Mouse (Mus musculus) hindbrain, embryonic 10.5 days (tissue): ENCODE data around the gene Wdr76. TPM values are rescaled to one million over a fixed set of nuclear protein-coding genes. Genes with fewer than 3 reads are reported as not detected.
"Not testable (repeated sequence)": the region's sequence is repeated elsewhere in the genome, so short reads cannot be mapped to it uniquely, and the experiment has no call there.

Source experiments
- DNase-seq: peaks from one replicate; pipeline ENCODE4 v3.0.0-alpha.2; 2017; ENCODE audit warnings: low spot score
- H3K27ac ChIP-seq: fragments of 300-500 bp; sonication (generic); 2 replicates; pipeline ENCODE4 v1.5.1; 2016; ENCODE audit warnings: mild to moderate bottlenecking, moderate library complexity
- H3K27me3 ChIP-seq: fragments of 300-500 bp; sonication (generic); 2 replicates; pipeline ENCODE4 v1.6.1; 2016; ENCODE audit warnings: mild to moderate bottlenecking; ENCODE audit not compliant: poor library complexity, insufficient read depth, severe bottlenecking
- H3K36me3 ChIP-seq: fragments of 300-500 bp; sonication (generic); 2 replicates; pipeline ENCODE4 v1.6.1; 2016; ENCODE audit warnings: mild to moderate bottlenecking, moderate library complexity
- H3K4me1 ChIP-seq: fragments of 300-500 bp; sonication (generic); replicated peaks from 2 replicates; pipeline ENCODE4 v1.6.1; 2016; ENCODE audit warnings: mild to moderate bottlenecking
- H3K4me3 ChIP-seq: fragments of 300-500 bp; sonication (generic); 2 replicates; pipeline ENCODE4 v1.5.1; 2016; ENCODE audit warnings: mild to moderate bottlenecking, moderate library complexity
- H3K9me3 ChIP-seq: fragments of 300-500 bp; sonication (generic); 2 replicates; pipeline ENCODE4 v1.6.1; 2016; ENCODE audit warnings: mild to moderate bottlenecking, moderate library complexity
- WGBS: fragments of 180-500 bp; shearing (Covaris S2); methylation state at CpG from one replicate; pipeline ENCODE4 v1.1.7; 2016; 5-methylcytosine and 5-hydroxymethylcytosine counted together
- polyA plus RNA-seq: library from polyadenylated mRNA; unstranded; fragments of >200 nt; fragmentation: Nextera tagmentation; extraction: Ambion mirVana; gene quantifications from 2 replicates; pipeline ENCODE4 v1.2.1, GENCODE M21; 2016

The Wdr76 gene
- polyA plus RNA-seq, 1 experiment from 2014 or later: 8.8 TPM

DNA sequence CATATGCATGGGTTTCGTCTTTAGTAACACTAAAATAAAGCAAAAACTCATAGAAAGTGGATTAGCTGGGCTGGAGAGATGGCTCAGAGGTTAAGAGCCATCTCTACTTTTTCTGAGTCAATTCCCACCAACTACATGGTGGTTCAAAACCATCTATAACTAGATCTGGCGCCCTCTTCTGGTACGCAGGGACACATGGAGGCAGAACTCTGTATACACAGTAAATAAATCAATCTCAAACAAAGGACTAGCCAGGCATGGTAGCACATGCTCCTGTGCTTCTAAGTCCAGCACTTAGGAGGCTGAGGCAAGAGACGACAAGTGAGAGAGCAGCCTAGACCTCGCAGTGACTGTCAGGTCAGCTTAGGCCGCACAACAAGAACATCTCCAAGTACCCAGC lies 5.0 kb upstream of the Wdr76 start:
- not testable (repeated sequence) for H3K27ac ChIP-seq, H3K4me3 ChIP-seq
- 70% methylated on average over 4 of the region's 6 CpGs for WGBS

DNA sequence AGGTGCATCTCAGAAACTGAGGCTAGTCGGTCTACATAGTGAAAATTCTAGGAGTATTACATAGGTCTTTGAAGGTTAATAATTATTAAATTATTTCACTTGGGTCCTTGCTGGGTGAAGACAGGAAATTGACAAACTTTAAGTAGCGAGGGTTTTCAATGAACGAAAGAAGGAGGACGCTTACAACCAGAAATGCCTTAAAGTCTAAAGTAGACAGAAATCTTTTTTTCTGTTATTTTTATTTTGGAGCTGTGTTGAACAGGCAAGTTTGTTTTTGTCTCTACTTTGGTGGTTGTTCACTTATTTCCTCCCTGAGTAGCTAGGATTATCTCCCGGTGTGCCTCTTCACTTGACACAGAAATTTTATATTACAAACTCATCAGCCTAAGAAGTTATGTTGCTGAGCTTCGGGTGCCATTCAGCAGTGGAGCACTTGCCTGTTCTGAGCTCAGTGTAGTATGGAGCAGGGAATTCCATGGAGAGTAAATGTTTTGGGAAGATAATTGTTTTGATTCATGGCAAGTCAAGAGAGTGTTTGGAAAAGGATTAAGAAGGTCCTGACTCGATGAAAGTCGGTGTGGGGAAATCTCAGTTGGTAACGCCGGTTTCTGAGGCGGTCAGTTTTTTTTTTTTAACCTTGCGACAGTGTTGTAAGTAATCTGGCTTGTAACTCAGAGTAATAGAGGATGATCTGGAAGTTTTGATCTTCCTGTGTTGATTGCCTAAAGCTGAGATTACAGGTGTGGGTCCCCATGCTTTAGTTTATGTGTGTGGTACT lies 839 bp downstream of the Wdr76 start:
- Histone ChIP-seq H3K36me3 (peaks cover 53% of the 10 kb centered on the region), H3K27ac (peak overlapping the region; percentile 81)
- 38% methylated on average over 12 of the region's 12 CpGs for WGBS

More for the DNA sequence above, 5.0 kb upstream of the Wdr76 start:
- not testable (repeated sequence) for H3K4me1 ChIP-seq, DNase-seq, H3K9me3 ChIP-seq, H3K27me3 ChIP-seq
- peaks cover 20% of the 10 kb centered on the region for H3K36me3 ChIP-seq

DNA sequence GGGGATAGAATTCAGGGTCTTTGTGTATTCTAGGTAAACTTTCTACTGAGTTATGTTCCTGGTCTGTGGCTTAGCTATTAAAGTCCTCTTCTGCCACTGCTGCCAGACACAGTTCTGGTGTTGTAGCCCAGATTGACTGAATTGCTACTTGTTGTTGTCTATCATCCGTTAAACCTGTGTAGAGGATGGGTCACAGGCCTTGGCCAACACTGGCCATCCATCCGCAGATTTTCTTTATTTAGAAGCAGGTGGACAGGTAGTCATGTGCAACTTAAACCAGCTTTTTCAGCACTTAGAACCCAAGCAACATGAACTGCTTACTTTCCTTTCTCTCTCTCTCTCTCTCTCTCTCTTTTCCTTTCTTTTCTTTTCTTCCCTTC lies 1.4 kb downstream of the Wdr76 start:
- Histone ChIP-seq H3K27ac (peak overlapping the region; percentile 81; the same call in 1 of the 2 replicates), H3K36me3 (peaks cover 57% of the 10 kb centered on the region), H3K9me3 (no peaks in the 10 kb centered on the region), H3K4me3 (peak overlapping the region; percentile 62), H3K27me3 (no peaks in the 10 kb centered on the region), H3K4me1 (peaks cover 20% of the 10 kb centered on the region)
- 86% methylated on average over 2 of the region's 2 CpGs for WGBS
- no peak for DNase-seq

More for the DNA sequence above, 839 bp downstream of the Wdr76 start:
- Histone ChIP-seq H3K4me3 (peak overlapping the region; percentile 62), H3K27me3 (no peaks in the 10 kb centered on the region), H3K4me1 (peaks cover 20% of the 10 kb centered on the region), H3K9me3 (no peaks in the 10 kb centered on the region)
- no peak for DNase-seq

DNA sequence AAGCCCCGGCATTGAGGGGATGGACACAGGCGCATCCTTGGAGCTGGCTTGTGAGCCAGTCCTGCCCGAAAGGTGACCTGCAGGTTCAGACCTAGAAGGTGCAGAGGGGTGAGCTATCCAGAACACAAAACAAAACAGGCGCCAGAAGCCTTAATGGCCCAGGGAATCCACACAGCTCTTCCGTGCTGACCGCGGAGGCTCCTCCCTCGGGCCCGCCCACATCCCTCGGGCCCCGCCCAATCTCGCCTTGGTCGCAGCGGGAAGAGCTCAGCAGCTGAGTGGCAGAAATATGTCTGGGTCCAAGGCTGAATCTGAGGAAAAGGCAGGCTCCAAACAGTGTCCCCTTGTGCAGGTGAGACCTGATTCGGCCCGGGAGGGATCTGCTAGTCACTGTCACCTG lies 3.1 kb downstream of the Wdr76 start:
- Histone ChIP-seq H3K4me3 (peak overlapping the region; percentile 45), H3K27ac (0 out of 2 replicates have a peak overlapping the region, but pooled peaks have one; percentile 47), H3K27me3 (no peaks in the 10 kb centered on the region), H3K9me3 (no peaks in the 10 kb centered on the region), H3K36me3 (peaks cover 61% of the 10 kb centered on the region), H3K4me1 (peaks cover 20% of the 10 kb centered on the region)
- 20% methylated on average over 16 of the region's 16 CpGs for WGBS
- DNase-seq: peak; percentile 58

DNA sequence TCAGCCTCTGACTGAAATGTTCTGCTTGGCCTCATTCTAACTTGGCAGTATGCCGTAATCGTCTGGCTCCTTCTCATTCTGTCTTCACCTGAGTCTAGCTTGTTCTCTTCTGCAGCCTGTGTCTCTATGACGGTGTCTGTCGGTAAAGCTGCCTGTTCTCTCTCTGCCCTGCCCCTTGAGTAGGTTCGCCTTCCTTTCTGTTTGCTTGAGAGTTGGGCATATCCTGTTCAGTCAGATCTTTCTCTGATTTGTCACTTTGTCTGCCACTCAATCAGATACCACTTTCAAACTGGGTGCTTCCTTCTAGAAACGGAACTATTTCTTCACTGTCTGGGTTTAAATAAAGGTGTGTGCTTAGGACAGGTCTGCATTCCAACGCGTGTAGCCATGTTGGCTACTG lies 4.9 kb downstream of the Wdr76 start:
- H3K27ac ChIP-seq: no peak overlapping the region
- WGBS: 94% methylated on average over 8 of the region's 8 CpGs
- H3K36me3 ChIP-seq: peaks cover 72% of the 10 kb centered on the region
- no peak overlapping the region for H3K4me3 ChIP-seq
- H3K4me1 ChIP-seq: peaks cover 20% of the 10 kb centered on the region
- no peak for DNase-seq
- no peaks in the 10 kb centered on the region for H3K27me3 ChIP-seq
- no peaks in the 10 kb centered on the region for H3K9me3 ChIP-seq

DNA sequence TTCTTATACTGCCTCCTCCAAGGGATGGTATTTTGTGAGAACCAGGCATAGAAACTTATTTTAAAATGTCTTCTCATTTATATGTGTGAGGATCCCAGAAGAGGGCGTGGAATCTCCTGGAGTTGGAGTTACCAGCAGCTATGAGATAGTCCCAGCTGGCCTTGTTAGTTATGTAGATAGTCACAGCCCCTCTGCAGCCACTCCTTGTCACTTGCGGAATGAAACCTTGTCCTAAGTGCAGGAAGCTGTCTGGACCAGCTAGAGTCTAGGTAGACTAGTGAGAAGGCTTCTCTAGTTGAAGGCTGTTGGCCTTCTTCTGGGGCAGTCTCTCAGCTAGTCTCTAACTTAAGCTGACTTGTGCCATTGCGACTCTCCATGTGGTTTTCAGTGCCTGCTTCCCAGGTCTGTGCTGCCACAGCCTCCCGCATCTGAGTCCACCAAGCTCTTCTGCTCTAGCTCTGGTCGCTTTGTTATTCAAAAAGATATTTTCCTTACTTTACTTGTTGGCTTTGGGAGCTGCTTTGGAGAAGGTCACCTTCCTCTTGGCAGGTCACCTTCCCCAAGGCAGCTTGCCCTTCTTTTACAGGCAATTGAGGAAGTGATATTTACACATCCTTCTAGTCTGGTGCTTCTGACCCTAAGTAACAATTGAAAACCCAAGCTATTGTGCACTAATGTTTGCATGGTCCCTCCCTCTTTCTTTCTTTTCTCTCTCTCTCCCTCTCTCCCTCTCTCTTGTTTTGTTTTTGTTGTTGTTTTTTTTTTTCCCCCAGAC lies 6.7 kb downstream of the Wdr76 start:
- Histone ChIP-seq H3K36me3 (peaks cover 89% of the 10 kb centered on the region), H3K4me1 (peaks cover 11% of the 10 kb centered on the region)
- H3K27ac ChIP-seq, H3K9me3 ChIP-seq, H3K27me3 ChIP-seq, H3K4me3 ChIP-seq, DNase-seq: not testable (repeated sequence)
- WGBS: 92% methylated on average over 5 of the region's 5 CpGs

DNA sequence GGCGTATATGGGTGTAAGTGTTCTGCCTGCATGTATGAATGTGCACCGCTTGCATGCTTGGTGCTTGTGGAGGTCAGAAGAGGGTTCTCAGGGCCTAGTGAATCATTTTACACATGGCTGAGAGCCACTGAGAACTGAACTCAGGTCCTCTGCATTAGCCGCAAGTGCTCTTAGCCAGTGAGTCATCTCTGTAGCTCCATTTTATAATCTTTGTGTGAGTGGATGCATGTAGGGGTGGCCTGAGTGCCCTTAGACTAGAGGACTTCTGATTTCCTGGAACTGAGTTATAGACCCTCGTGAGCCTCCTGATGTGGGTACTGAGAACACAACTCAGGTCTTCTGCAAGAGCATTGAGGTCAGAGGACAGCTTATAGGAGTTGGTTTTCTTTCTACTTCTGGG lies 7.7 kb downstream of the Wdr76 start:
- no peak for DNase-seq
- Histone ChIP-seq H3K9me3 (no peaks in the 10 kb centered on the region), H3K27ac (no peak overlapping the region), H3K4me3 (no peak overlapping the region), H3K4me1 (peaks cover 6% of the 10 kb centered on the region), H3K27me3 (no peaks in the 10 kb centered on the region), H3K36me3 (peaks cover 90% of the 10 kb centered on the region)
- WGBS: 93% methylated on average over 4 of the region's 4 CpGs

DNA sequence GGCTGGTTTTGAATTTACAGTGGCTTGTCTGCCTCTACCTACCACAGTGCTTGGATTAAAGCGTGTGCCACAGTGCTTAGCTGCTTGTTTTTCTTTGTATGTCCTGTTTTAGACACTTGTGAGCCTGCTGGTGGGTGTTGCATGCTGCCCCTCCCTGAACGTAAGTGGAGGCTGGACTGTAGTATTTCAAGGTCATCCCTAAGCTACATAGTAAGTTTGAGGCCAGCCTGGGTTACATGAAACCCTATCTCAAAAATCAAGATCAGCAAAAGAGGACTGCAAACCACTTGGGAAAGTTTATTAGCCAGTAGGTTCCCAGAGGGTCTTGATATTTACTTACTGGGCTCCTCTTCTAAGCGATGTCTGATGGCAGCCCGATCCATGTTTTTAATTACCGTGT lies 11.6 kb downstream of the Wdr76 start:
- no peak overlapping the region for H3K27ac ChIP-seq
- DNase-seq: no peak
- no peaks in the 10 kb centered on the region for H3K9me3 ChIP-seq
- no peaks in the 10 kb centered on the region for H3K4me1 ChIP-seq
- H3K27me3 ChIP-seq: no peaks in the 10 kb centered on the region
- H3K36me3 ChIP-seq: peaks cover 83% of the 10 kb centered on the region
- no peak overlapping the region for H3K4me3 ChIP-seq
- 96% methylated on average over 5 of the region's 5 CpGs for WGBS

DNA sequence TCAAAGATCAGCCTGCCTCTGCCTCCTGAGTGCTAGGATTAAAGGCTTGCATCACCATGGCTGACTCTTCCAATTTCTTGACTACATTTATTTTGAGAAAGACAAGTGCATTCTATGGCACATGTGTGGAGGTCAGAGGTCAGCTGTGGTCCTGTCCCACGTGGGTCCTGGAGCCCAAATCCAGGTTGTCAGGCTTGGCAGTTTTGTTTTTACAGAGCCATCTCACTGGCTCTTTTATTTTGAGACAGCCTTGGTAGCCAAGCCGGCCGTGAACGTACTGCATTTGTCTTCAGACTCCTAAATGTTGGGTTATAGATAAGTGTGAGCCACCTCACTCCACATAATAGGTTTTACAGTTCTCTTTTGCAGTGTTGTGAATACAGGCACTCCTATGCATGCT lies 12.2 kb downstream of the Wdr76 start:
- not testable (repeated sequence) for H3K4me3 ChIP-seq, H3K4me1 ChIP-seq, DNase-seq, H3K27me3 ChIP-seq, H3K27ac ChIP-seq, H3K9me3 ChIP-seq
- H3K36me3 ChIP-seq: peaks cover 84% of the 10 kb centered on the region
- 94% methylated on average over 4 of the region's 4 CpGs for WGBS

DNA sequence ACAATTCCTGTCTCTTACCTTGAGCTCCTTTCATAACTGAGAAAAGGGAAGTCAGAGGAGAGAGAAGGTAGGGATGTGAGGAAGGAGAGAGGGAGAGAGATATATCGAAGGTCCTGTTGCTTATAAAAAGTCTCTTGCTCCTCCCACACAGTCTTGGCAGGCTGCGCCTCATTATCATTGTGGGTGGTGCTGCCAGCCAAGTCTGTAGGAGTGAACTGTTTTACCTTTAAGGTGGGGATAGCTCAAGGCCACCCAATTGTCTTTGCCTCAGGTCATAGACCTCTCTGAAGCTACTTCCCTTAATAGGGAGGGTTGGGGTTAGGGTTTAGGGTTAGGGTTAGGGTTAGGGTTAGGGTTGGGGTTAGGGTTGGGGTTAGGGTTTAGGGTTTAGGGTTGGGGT lies 15.5 kb downstream of the Wdr76 start:
- 95% methylated on average over 2 of the region's 2 CpGs for WGBS
- no peak for DNase-seq
- Histone ChIP-seq H3K9me3 (no peaks in the 10 kb centered on the region), H3K27ac (no peak overlapping the region), H3K36me3 (peaks cover 88% of the 10 kb centered on the region), H3K4me3 (no peak overlapping the region), H3K4me1 (no peaks in the 10 kb centered on the region), H3K27me3 (no peaks in the 10 kb centered on the region)

DNA sequence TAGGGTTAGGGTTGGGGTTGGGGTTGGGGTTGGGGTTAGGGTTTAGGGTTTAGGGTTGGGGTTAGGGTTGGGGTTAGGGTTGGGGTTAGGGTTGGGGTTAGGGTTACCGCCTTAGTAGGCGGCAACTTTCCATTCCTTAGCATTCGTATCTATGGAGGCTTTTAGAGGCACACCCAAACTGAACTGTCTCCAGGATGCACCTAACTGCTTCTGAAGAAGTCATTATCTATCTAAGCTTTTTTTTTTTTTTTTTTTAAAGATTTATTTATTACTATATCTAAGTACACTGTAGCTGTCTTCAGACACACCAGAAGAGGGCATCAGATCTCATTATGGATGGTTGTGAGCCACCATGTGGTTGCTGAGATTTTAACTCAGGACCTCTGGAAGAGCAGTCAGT lies 16.3 kb downstream of the Wdr76 start:
- not testable (repeated sequence) for H3K27me3 ChIP-seq, H3K4me1 ChIP-seq, H3K27ac ChIP-seq, H3K4me3 ChIP-seq, H3K9me3 ChIP-seq, DNase-seq
- 100% methylated on average over 3 of the region's 3 CpGs for WGBS
- H3K36me3 ChIP-seq: peaks cover 83% of the 10 kb centered on the region

DNA sequence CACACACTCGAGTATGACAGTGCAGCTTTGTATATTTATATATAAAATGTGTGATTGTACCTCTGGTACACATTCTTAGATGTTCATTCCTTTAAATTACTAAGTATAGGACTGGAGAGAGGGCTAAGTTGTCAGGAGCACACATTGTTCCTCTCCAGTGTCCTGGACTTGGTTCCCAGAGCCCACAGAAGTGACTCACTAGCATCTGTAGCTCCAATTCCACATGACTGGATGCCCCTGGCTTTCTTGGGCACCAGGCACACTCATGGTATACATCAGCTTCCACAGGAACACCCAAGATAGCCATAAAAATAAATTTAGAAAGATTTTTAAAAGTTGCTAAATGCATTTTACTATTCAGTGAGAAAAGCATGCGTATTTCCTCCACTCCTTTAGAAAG lies 18.5 kb downstream of the Wdr76 start:
- Histone ChIP-seq H3K9me3 (no peaks in the 10 kb centered on the region), H3K27ac (no peak overlapping the region), H3K27me3 (no peaks in the 10 kb centered on the region), H3K4me1 (no peaks in the 10 kb centered on the region), H3K36me3 (peaks cover 83% of the 10 kb centered on the region), H3K4me3 (no peak overlapping the region)
- no peak for DNase-seq
- 91% methylated on average over 2 of the region's 2 CpGs for WGBS

DNA sequence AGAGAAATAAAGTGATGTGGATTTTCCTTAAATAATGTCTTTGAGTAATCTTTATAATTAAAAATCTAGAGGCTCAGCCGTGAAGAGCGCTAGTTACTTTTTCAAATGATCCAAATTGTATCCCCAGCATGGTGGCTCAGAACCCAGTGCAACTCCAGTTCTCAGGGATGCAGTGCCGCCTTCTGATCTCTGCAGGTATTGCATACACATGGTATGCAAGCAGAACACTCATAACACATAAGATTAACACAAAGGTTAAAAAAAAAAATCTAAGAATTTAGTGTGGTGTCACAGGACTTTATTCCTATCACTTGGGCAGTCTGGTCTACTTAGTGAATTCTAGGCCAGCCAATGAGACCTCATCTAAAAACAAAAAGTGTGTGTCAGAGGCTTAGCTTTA lies 38.3 kb downstream of the Wdr76 start:
- no peaks in the 10 kb centered on the region for H3K4me1 ChIP-seq
- H3K4me3 ChIP-seq: no peak overlapping the region
- peaks cover 93% of the 10 kb centered on the region for H3K36me3 ChIP-seq
- no peak for DNase-seq
- no peaks in the 10 kb centered on the region for H3K27me3 ChIP-seq
- no peak overlapping the region for H3K27ac ChIP-seq
- WGBS: 90% methylated on average over 3 of the region's 3 CpGs
- H3K9me3 ChIP-seq: no peaks in the 10 kb centered on the region
